Mouse (Mus musculus) heart, embryonic 11.5 days (tissue): ENCODE results near the gene Adh1. TPM values are rescaled to one million over a fixed set of nuclear protein-coding genes. Genes with fewer than 3 reads are reported as not detected.

ENCODE experiments used
- ATAC-seq: fragments of 200-750 bp; cut with Nextera tagmentation; replicated peaks from 2 replicates; pipeline ENCODE4 v1.8.0; 2017; ENCODE audit warnings: moderate library complexity; ENCODE audit not compliant: insufficient number of reproducible peaks, low FRiP score, low TSS enrichment
- H3K27ac ChIP-seq: fragments of 300-500 bp; sonication (generic); 2 replicates; pipeline ENCODE4 v1.5.1; 2014; ENCODE audit warnings: mild to moderate bottlenecking, low read depth, low read length
- H3K27me3 ChIP-seq: fragments of 300-500 bp; sonication (generic); 2 replicates; pipeline ENCODE4 v1.6.1; 2014; ENCODE audit warnings: mild to moderate bottlenecking, low read length, mixed read lengths; ENCODE audit not compliant: control insufficient read depth, insufficient read depth
- H3K36me3 ChIP-seq: fragments of 300-500 bp; sonication (generic); 2 replicates; pipeline ENCODE4 v1.6.1; 2014; ENCODE audit warnings: mild to moderate bottlenecking, low read length, moderate library complexity, mixed read lengths; ENCODE audit not compliant: control insufficient read depth, insufficient read depth
- H3K4me1 ChIP-seq: fragments of 300-500 bp; sonication (generic); 2 replicates; pipeline ENCODE4 v1.6.1; 2014; ENCODE audit warnings: low read length; ENCODE audit not compliant: control insufficient read depth, insufficient read depth
- H3K4me2 ChIP-seq: fragments of 300-500 bp; sonication (generic); 2 replicates; pipeline ENCODE4 v1.6.1; 2014; ENCODE audit warnings: mild to moderate bottlenecking, moderate library complexity
- H3K4me3 ChIP-seq: fragments of 300-500 bp; sonication (generic); 2 replicates; pipeline ENCODE4 v1.5.1; 2014; ENCODE audit warnings: low read depth, low read length
- H3K9ac ChIP-seq: fragments of 300-500 bp; sonication (generic); 2 replicates; pipeline ENCODE4 v1.6.1; 2014; ENCODE audit warnings: mild to moderate bottlenecking, low read depth, low read length, moderate library complexity
- H3K9me3 ChIP-seq: fragments of 300-500 bp; sonication (generic); replicated peaks from 2 replicates; pipeline ENCODE4 v1.6.1; 2016; ENCODE audit warnings: low read length; ENCODE audit not compliant: control insufficient read depth
- WGBS: fragments of 180-500 bp; shearing (Covaris S2); extraction: QIAGEN DNeasy Blood & Tissue Kit; methylation state at CpG from one replicate; pipeline ENCODE4 v1.1.7; 2014; ENCODE audit not compliant: insufficient replicate concordance; 5-methylcytosine and 5-hydroxymethylcytosine counted together
- polyA plus RNA-seq: library from polyadenylated mRNA; unstranded; fragments of >200 nt; fragmentation: Nextera tagmentation; extraction: Ambion mirVana; gene quantifications from 2 replicates; pipeline ENCODE4 v1.2.1, GENCODE M21; 2014

Gene Adh1
- polyA plus RNA-seq, 1 experiment from 2014 or later = 0.93 TPM

- Histone ChIP-seq H3K9me3 (no peaks in the 10 kb centered on the region), H3K27ac (no peak overlapping the region), H3K36me3 (no peaks in the 10 kb centered on the region), H3K27me3 (no peaks in the 10 kb centered on the region), H3K4me2 (no peak overlapping the region), H3K4me1 (no peaks in the 10 kb centered on the region), H3K9ac (no peak overlapping the region), H3K4me3 (no peak overlapping the region)
- WGBS = 75% methylated on average over 11 of the region's 11 CpGs
- no peak for ATAC-seq
Observed at GRCm38 (mm10) chr3:138236546-138237163, 24.1 kb upstream of the Adh1 start.

GRCm38 (mm10) chr3:138238046-138238445 lies 22.7 kb upstream of the Adh1 start:
- no peak for ATAC-seq
- Histone ChIP-seq H3K4me1 (no peaks in the 10 kb centered on the region), H3K9ac (no peak overlapping the region), H3K9me3 (no peaks in the 10 kb centered on the region), H3K27me3 (no peaks in the 10 kb centered on the region), H3K27ac (no peak overlapping the region), H3K4me3 (no peak overlapping the region), H3K36me3 (no peaks in the 10 kb centered on the region), H3K4me2 (no peak overlapping the region)
- WGBS = 65% methylated on average over 10 of the region's 10 CpGs

GRCm38 (mm10) chr3:138239461-138239860 lies 21.3 kb upstream of the Adh1 start:
- H3K27ac ChIP-seq = no peak overlapping the region
- H3K9me3 ChIP-seq = no peaks in the 10 kb centered on the region
- WGBS = 82% methylated on average over 6 of the region's 6 CpGs
- H3K36me3 ChIP-seq = no peaks in the 10 kb centered on the region
- H3K4me1 ChIP-seq = no peaks in the 10 kb centered on the region
- no peaks in the 10 kb centered on the region for H3K27me3 ChIP-seq
- H3K4me3 ChIP-seq = no peak overlapping the region
- no peak overlapping the region for H3K9ac ChIP-seq
- no peak overlapping the region for H3K4me2 ChIP-seq
- ATAC-seq = no peak

- Histone ChIP-seq H3K4me3 (no peak overlapping the region), H3K27me3 (no peaks in the 10 kb centered on the region), H3K9me3 (no peaks in the 10 kb centered on the region), H3K27ac (no peak overlapping the region), H3K9ac (no peak overlapping the region), H3K36me3 (no peaks in the 10 kb centered on the region), H3K4me2 (no peak overlapping the region), H3K4me1 (no peaks in the 10 kb centered on the region)
- 78% methylated on average over 3 of the region's 3 CpGs for WGBS
- no peak for ATAC-seq
Observed at GRCm38 (mm10) chr3:138240411-138240810, 20.4 kb upstream of the Adh1 start.

- H3K4me3 ChIP-seq = no peak overlapping the region
- H3K9ac ChIP-seq = no peak overlapping the region
- H3K27me3 ChIP-seq = no peaks in the 10 kb centered on the region
- H3K27ac ChIP-seq = no peak overlapping the region
- 74% methylated on average over 5 of the region's 5 CpGs for WGBS
- H3K36me3 ChIP-seq = no peaks in the 10 kb centered on the region
- H3K4me1 ChIP-seq = no peaks in the 10 kb centered on the region
- no peak overlapping the region for H3K4me2 ChIP-seq
- H3K9me3 ChIP-seq = no peaks in the 10 kb centered on the region
- ATAC-seq = no peak
Observed at GRCm38 (mm10) chr3:138240942-138241341, 19.8 kb upstream of the Adh1 start.

- Histone ChIP-seq H3K36me3 (no peaks in the 10 kb centered on the region), H3K4me3 (no peak overlapping the region), H3K27ac (no peak overlapping the region), H3K9me3 (no peaks in the 10 kb centered on the region), H3K4me1 (no peaks in the 10 kb centered on the region), H3K4me2 (no peak overlapping the region), H3K27me3 (no peaks in the 10 kb centered on the region), H3K9ac (no peak overlapping the region)
- ATAC-seq = no peak
- WGBS = 43% methylated on average over 6 of the region's 6 CpGs
Observed at GRCm38 (mm10) chr3:138241371-138241770, 19.4 kb upstream of the Adh1 start.

GRCm38 (mm10) chr3:138242021-138242726 lies 18.6 kb upstream of the Adh1 start:
- Histone ChIP-seq H3K9ac (no peak overlapping the region), H3K4me1 (no peaks in the 10 kb centered on the region), H3K27ac (no peak overlapping the region), H3K36me3 (no peaks in the 10 kb centered on the region), H3K9me3 (no peaks in the 10 kb centered on the region), H3K27me3 (no peaks in the 10 kb centered on the region), H3K4me2 (no peak overlapping the region), H3K4me3 (no peak overlapping the region)
- no peak for ATAC-seq
- WGBS = 83% methylated on average over 14 of the region's 14 CpGs

GRCm38 (mm10) chr3:138242933-138243332 lies 17.9 kb upstream of the Adh1 start:
- Histone ChIP-seq H3K27me3 (no peaks in the 10 kb centered on the region), H3K9ac (no peak overlapping the region), H3K27ac (no peak overlapping the region), H3K4me1 (no peaks in the 10 kb centered on the region), H3K36me3 (no peaks in the 10 kb centered on the region), H3K4me2 (no peak overlapping the region), H3K4me3 (no peak overlapping the region), H3K9me3 (no peaks in the 10 kb centered on the region)
- 81% methylated on average over 6 of the region's 6 CpGs for WGBS
- ATAC-seq = no peak

GRCm38 (mm10) chr3:138244338-138244874 lies 16.4 kb upstream of the Adh1 start:
- Histone ChIP-seq H3K9me3 (no peaks in the 10 kb centered on the region), H3K27ac (no peak overlapping the region), H3K4me1 (no peaks in the 10 kb centered on the region), H3K36me3 (no peaks in the 10 kb centered on the region), H3K27me3 (no peaks in the 10 kb centered on the region), H3K4me3 (no peak overlapping the region), H3K9ac (no peak overlapping the region), H3K4me2 (no peak overlapping the region)
- ATAC-seq = no peak
- 73% methylated on average over 7 of the region's 7 CpGs for WGBS
